Mouse (Mus musculus): ENCODE results near the gene Ceacam3.
A peak's percentile ranks its signal among the peaks of the same experiment; 100 is the strongest.
"Not testable (repeated sequence)": the region's sequence is repeated elsewhere in the genome, so short reads cannot be mapped to it uniquely, and the experiment has no call there.

Ceacam3 gene

GRCm38 (mm10) chr7:17149931-17150330, at the start of gene Ceacam3:
Gene Ceacam3 (plus strand): TSS chr7:17150282.
- no peak for DNase-seq

- DNase-seq = not testable (repeated sequence)
Measured at GRCm38 (mm10) chr7:17101631-17102030, 48.5 kb upstream of the Ceacam3 start.

GRCm38 (mm10) chr7:17135307-17135706, 14.8 kb upstream of the Ceacam3 start:
- no peak for DNase-seq

DNA sequence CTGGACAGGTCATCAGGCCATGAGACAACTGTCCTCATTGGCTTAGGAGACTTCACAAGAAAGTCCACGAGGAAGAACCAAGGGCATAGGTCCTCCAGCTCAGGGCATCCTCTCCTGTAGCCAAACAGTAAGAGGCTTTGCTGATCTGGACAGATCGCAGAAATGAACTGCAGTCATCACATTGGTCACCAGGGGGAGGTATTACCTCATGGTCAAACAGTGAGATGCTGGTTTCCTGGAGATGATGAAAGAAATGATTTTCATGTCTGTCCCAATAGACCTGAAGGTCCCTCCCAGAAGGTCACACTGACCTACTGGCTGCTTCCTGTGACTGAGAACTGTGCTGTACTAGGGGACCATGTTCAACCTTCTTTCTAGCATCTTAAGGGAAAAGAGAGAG, 5.6 kb downstream of the Ceacam3 start:
- DNase-seq = peak; percentile 90

DNA sequence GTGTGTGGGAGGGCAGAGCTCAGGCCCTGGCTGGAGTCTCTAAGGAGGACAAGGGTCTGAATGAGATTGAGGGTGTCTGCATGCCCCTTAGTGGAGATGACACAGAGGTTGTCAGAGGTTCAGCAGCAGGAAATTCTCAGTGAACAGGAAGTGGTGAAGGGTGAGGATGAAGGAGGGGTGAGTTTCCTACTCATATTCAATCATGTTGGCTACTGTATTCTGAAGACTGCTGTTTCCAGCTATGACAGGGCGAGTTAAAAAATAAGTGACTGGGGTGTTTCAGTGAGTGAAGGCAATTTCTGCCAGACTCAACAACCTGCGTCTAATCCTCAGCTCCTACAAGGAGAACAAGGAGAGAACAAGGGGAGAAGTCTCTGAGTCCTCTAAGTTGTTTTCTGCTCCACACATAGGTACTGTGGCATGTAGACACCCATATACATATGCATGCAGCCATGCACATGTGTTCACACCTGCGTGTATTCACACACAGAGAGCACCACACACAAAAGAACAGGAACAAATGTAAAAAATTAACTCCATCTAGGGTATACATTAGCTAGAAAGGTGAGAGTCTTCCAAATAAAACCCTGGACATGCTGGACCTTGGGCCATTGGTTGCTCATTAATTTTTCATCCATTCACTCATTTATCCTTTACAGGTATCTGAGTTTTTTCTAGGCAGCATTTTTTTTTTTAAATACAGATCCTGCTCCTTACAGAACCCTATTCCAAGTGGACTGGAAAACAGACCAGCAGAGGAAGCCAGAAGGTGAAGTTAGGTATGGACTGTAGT, 7.0 kb downstream of the Ceacam3 start:
- peak; percentile 89 for DNase-seq

GRCm38 (mm10) chr7:17159011-17159410, 8.9 kb downstream of the Ceacam3 start:
- DNase-seq = peak; percentile 71

GRCm38 (mm10) chr7:17171827-17172226, 21.7 kb downstream of the Ceacam3 start:
- DNase-seq = no peak

DNA sequence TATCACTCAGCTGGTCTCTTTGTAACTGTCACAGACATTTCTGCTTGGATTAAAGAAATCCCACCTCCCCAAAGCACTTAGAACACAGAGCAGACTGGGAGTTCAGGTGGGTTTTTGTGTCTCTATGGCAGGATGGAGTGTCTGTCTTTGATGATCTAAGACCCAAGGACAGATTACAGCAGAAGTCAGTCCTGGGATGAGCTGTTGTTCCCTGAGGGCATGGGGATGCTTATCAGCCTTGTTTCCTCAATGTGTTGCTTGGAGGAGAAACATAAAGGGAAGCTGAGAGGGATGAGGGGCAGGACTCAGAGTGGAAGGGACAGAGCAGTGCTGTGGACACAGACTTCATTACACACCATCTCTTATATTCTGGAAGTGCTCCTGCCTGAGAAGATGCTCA, 53.1 kb downstream of the Ceacam3 start, which contains the start of gene Psg29:
Gene Psg29, plus strand, starts transcription at position 301 of the 400 bp plus-strand sequence.
- no peak for DNase-seq

DNA sequence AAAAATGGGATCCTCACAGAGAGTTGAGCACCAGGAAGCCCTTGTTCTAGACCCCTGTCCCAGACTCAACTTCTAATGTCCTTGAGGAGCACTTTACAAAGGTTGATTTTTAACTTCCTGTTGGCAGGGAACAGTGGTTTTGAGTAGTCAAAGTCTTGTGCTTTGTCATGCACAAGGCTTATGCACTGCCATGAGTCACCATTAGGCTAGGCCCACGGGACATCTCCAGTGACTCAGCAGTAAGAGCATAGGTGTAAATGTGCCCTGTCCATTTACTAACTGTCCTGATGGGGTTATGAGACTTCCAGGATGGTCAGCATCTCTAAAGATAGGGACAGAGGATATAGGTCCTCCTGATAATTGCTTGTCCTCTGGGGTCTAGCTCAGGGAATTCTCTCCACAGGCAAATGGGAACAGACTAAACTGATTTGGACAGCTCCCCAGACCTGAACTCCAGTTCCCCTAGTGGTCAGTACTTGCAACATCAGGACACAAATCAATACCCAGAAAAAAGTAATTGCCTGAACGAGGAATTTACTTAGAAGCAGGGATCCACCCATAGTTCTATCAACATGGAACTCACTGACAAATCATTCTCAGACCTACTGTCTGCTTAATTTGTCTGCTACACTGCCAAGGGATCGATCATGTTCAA, 55.6 kb downstream of the Ceacam3 start:
- DNase-seq = peak; percentile 37

Measured in kidney, adult 9 months (tissue).